Mouse (Mus musculus): ENCODE measurements around the gene Fto. TPM values are rescaled to one million over a fixed set of nuclear protein-coding genes. Genes with fewer than 3 reads are reported as not detected.

Fto gene
- total RNA-seq, 4 experiments from 2014 or later: 59.3 to 70.7 (median 65.1) TPM

DNA sequence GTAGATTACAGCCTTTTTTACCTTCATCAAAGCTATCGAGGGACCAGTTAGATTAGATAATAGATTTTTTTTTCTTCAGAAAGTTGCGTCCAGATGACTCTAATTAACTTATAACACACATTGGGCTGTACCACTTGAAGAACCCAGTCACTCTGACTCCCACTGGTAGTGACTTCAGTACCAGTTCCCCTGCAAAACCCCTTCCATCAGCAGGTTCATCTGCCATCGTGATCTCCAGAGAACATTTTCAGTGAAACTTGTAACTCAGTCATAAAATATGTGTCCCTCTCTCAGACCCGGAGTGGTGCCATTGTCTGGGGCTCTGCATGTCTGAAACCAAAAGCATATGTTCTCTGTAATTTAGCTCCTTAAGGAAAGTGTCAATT, 211.5 kb downstream of the Fto start:
- DNase-seq (ENCODE audit: low spot score): no peak

- DNase-seq (ENCODE audit: low spot score): no peak
These were observed 212.1 kb downstream of the Fto start for GRCm38 (mm10) chr8:91525342-91525817.

DNA sequence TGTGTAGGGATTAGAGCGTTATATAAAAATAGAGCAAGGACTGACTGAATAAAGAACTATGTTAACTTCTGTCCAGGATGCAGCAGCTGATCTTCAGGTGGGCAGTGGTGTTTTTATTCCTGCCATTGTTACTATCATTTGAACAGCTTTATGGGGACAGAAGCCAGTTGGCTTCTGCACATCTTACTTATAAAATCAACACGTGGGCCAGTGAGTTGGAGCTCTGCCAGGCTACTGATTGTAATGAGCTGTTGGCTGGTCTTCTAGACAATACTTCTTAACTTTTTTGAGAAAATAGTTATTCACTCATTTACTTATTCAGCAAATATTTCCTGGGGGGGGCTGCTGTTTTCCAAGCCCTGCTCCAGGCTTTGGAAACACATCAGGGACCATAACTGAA, 215.6 kb downstream of the Fto start:
- no peak for DNase-seq (ENCODE audit: low spot score)

DNA sequence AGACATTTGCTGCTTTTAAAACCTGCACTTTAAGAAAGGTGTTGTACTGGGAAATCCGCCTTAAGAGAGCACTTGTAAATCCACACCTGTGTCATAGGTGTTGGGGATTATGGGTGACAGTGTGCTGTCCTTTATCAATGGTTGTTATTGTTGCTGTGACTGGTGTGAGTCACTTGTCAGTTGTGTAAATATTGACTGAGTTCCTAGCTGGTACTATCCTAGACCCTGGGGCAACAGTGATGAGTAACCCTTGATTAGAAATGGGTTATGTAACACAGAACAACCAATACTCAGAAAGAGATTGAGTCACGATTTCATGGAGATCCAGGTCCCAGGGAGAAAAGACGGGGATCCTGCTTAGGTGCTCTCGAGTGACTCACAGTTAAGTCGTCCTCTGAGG, 216.4 kb downstream of the Fto start:
- DNase-seq (ENCODE audit: low spot score): no peak

DNA sequence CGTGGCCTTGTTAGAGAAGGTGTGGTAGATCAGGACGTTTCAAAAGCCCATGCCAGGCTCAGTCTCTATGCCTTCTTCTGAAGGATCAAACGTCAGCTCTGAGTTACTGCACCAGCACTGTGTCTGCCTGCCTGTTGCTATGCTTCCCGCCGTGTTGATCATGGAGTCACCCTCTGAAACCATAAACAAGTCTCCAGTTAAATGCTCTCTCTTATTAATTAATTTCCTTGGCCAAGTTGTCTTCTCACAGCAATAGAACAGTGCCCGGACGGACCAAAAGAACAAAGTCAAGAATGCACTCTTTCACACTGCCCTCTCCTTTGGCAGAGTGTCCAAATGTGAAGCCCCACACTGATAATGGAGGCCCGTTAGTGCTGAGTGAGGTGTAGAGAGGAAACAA, 217.3 kb downstream of the Fto start:
- DNase-seq (ENCODE audit: low spot score): no peak

- peak; percentile 81 for DNase-seq (ENCODE audit: low spot score)
These were observed 218.6 kb downstream of the Fto start for GRCm38 (mm10) chr8:91531971-91532370.

DNA sequence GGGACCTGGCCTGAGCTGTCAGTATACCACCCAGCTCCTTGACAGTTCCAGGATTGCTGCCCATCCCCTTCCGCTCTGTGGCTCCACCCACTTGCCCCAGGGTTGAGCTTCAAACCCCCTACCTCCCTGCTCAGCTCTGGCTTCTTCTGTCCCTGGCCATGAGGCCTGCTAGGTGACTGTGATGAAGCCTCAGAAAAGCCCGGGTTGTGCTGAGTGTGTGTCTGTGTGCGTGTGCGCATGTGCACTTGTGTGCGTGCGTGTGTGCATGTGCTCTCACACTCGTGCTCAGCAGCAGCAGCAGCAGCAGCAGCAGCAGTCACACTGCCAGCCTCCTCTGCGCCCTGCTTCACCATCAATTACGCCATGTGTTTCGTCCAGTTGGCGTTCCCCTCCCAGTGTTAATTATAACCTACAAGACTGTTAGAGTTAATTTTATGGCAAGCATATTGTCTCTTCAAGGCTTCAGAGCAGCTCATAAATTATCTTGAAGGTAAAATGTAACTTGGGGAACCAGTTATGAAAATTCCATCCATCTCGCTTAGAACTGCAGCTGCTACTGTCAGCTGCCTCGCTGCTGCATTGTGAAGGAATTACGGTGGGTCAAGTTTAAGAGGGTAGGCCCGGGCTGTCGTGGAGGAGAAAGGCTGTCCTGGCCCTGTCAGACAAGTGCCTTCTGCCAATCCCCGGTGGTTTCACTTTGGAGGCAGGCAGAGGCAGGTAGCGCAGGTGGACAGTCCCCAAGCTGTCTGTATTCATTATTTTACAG, 219.5 kb downstream of the Fto start:
- DNase-seq (ENCODE audit: low spot score): no peak

GRCm38 (mm10) chr8:91534752-91535151, 221.4 kb downstream of the Fto start:
- DNase-seq (ENCODE audit: low spot score): no peak

DNA sequence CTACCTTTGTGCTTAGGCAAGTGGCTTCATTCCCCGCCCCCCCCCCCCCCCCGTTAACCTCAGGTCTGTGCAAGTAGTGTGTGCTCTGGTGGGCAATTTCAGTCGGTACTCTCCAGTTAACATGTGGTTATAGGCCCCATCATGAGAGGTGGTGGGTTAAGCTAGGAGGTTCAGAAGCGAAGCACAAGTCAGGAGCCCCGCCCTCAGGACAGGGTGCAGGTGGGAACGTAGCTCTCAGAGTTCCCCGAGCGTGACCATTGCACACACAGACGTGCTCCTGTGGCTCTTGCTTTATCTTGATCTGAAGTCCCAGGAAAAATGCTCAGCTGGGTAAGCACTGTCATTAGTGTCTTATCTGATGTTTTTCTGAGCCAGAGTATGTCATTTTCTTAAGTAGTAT, 224.8 kb downstream of the Fto start:
- DNase-seq (ENCODE audit: low spot score): no peak

GRCm38 (mm10) chr8:91538892-91539291, 225.6 kb downstream of the Fto start:
- DNase-seq (ENCODE audit: low spot score): no peak

DNA sequence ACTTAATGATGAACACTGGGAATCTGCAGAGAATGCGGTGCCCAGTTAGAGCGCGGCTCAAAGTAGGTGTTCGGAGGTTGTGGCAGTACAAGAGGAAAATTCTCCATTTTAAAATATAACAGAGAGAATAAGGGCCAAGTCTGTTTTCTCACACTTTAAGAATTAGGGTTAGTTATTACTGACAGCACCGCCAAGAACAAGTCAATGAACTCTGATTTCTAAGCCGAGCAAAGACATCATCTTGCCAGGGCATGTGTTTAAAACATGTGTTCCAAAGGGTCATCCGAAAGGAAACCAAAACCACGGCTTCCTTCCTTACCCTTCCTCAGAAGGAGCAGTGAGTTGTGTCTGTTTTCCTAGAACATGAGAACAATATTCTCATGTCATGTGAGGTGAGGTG, 226.3 kb downstream of the Fto start:
- no peak for DNase-seq (ENCODE audit: low spot score)

- DNase-seq (ENCODE audit: low spot score): no peak
These were observed 227.9 kb downstream of the Fto start for GRCm38 (mm10) chr8:91541229-91541628.

DNA sequence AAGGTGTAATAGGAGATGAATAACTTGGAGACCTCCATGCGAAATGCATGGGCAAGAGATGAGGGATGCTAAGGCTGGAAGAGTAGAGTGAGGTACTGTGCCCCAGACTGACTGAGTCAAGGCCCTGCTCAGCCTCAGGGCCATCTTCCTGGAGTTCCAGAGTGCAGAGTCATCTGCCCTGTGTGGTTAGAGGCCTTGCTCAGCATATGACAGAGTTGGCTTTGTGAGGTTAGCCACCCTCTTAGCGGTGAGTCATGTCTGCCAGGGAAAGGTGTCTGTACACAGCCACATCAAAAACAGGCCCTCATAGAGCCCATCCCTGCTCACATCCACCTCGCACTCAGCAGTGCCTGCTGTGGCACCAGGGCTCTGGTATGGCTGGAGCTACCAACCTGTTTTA, 232.2 kb downstream of the Fto start:
- no peak for DNase-seq (ENCODE audit: low spot score)

DNA sequence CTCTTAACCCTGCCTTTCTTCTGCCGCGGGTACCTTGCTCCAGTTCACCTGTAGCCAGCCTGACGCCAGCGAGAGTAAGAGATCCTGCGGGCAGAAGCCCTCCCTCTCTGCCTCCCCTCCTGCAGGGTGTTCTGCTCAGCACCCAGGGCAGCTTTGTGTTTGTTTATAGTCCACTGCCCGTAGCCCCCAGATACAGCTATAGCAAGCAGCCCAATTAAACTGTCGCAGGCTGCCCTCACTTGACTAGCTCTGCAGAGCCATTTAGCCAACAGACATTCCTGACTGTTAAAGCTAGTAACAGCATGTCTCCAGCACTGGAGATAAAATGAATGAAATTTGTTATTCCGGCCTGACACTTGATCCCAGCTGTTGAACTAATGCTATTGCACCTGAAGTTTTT, 233.3 kb downstream of the Fto start:
- DNase-seq (ENCODE audit: low spot score): no peak

DNA sequence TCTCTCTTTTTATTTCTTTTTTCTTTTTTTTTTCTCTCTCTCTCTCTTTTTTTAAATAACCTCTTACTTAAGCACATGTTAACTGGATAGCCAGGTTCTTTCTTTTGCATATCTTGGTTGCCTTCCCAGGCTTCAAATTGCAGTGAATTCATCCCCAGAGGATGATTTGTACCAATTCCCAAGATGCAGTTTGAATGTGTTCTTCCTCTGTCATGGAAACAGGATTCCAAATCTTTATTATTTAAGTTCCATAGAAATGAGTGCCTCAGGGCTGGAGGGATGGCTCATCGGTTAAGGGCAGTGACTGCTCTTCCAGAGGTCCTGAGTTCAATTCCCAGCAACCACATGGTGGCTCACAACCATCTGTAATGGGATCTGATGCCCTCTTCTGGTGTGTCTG, 236.8 kb downstream of the Fto start:
- DNase-seq (ENCODE audit: low spot score): no peak

- no peak for DNase-seq (ENCODE audit: low spot score)
These were observed 237.9 kb downstream of the Fto start for GRCm38 (mm10) chr8:91551166-91551765.

GRCm38 (mm10) chr8:91551775-91552538, 238.6 kb downstream of the Fto start:
- DNase-seq (ENCODE audit: low spot score): peak; percentile 73

GRCm38 (mm10) chr8:91552635-91553034, 239.3 kb downstream of the Fto start:
- no peak for DNase-seq (ENCODE audit: low spot score)

- no peak for DNase-seq (ENCODE audit: low spot score)
These were observed 240.1 kb downstream of the Fto start for GRCm38 (mm10) chr8:91553387-91553786.

- no peak for DNase-seq (ENCODE audit: low spot score)
These were observed 243.8 kb downstream of the Fto start for GRCm38 (mm10) chr8:91557041-91557587.

GRCm38 (mm10) chr8:91558408-91558807, 245.1 kb downstream of the Fto start:
- DNase-seq (ENCODE audit: low spot score): peak; percentile 46

- no peak for DNase-seq (ENCODE audit: low spot score)
These were observed 246.8 kb downstream of the Fto start for GRCm38 (mm10) chr8:91560017-91560591.
